Mouse (Mus musculus): ENCODE data around the gene Ldlr. TPM values are rescaled to one million over a fixed set of nuclear protein-coding genes. Genes with fewer than 3 reads are reported as not detected.
A peak's percentile ranks its signal among the peaks of the same experiment; 100 is the strongest.

The Ldlr gene
- polyA plus RNA-seq, 1 experiment from 2014 or later, result 33.2 TPM

- ATAC-seq (ENCODE audit: low FRiP score, low read depth), result no peak
These were observed 25.2 kb downstream of the Ldlr start for GRCm38 (mm10) chr9:21748491-21748890.

GRCm38 (mm10) chr9:21749382-21750118 is 26.3 kb downstream of the Ldlr start:
- H3K36me3 ChIP-seq, result peaks cover 59% of the 10 kb centered on the region
- ATAC-seq (ENCODE audit: low FRiP score, low read depth), result no peak
- H3K27ac ChIP-seq, result no peak overlapping the region
- H3K4me3 ChIP-seq, result no peak overlapping the region
- 89% methylated on average over 6 of the region's 6 CpGs for WGBS
- no peaks in the 10 kb centered on the region for H3K4me1 ChIP-seq
- H3K9me3 ChIP-seq, result no peaks in the 10 kb centered on the region; the same call in 1 of the 2 replicates
- H3K9ac ChIP-seq, result no peak overlapping the region
- H3K4me2 ChIP-seq (replicated peaks), result no peak overlapping the region
- H3K27me3 ChIP-seq (replicated peaks), result no peaks in the 10 kb centered on the region

More at GRCm38 (mm10) chr9:21748491-21748890, 25.2 kb downstream of the Ldlr start:
- WGBS, result 90% methylated on average over 10 of the region's 10 CpGs
- no peaks in the 10 kb centered on the region; the same call in 1 of the 2 replicates for H3K9me3 ChIP-seq
- no peak overlapping the region for H3K9ac ChIP-seq
- no peak overlapping the region for H3K27ac ChIP-seq
- H3K27me3 ChIP-seq (replicated peaks), result no peaks in the 10 kb centered on the region
- peaks cover 69% of the 10 kb centered on the region for H3K36me3 ChIP-seq
- H3K4me2 ChIP-seq (replicated peaks), result no peak overlapping the region
- no peak overlapping the region for H3K4me3 ChIP-seq
- no peaks in the 10 kb centered on the region for H3K4me1 ChIP-seq

- WGBS, result 89% methylated on average over 3 of the region's 3 CpGs
- H3K36me3 ChIP-seq, result peaks cover 51% of the 10 kb centered on the region
- no peaks in the 10 kb centered on the region; the same call in 1 of the 2 replicates for H3K9me3 ChIP-seq
- no peaks in the 10 kb centered on the region for H3K4me1 ChIP-seq
- no peak for ATAC-seq (ENCODE audit: low FRiP score, low read depth)
- no peak overlapping the region for H3K4me2 ChIP-seq (replicated peaks)
- H3K9ac ChIP-seq, result no peak overlapping the region
- H3K4me3 ChIP-seq, result no peak overlapping the region
- no peak overlapping the region for H3K27ac ChIP-seq
- H3K27me3 ChIP-seq (replicated peaks), result no peaks in the 10 kb centered on the region
These were observed 27.1 kb downstream of the Ldlr start for GRCm38 (mm10) chr9:21750370-21750769.

- Histone ChIP-seq H3K4me3 (no peak overlapping the region), H3K36me3 (peaks cover 47% of the 10 kb centered on the region), H3K4me1 (no peaks in the 10 kb centered on the region), H3K27me3 (replicated peaks) (no peaks in the 10 kb centered on the region), H3K9me3 (no peaks in the 10 kb centered on the region; the same call in 1 of the 2 replicates), H3K9ac (no peak overlapping the region), H3K27ac (no peak overlapping the region), H3K4me2 (replicated peaks) (no peak overlapping the region)
- ATAC-seq (ENCODE audit: low FRiP score, low read depth), result no peak
- 73% methylated on average over 6 of the region's 6 CpGs for WGBS
These were observed 28.1 kb downstream of the Ldlr start for GRCm38 (mm10) chr9:21751347-21751746.

GRCm38 (mm10) chr9:21752252-21752792 is 29.0 kb downstream of the Ldlr start:
- WGBS, result 68% methylated on average over 10 of the region's 10 CpGs

GRCm38 (mm10) chr9:21754003-21754402 is 30.7 kb downstream of the Ldlr start:
- no peaks in the 10 kb centered on the region; the same call in 1 of the 2 replicates for H3K9me3 ChIP-seq
- no peak overlapping the region for H3K4me2 ChIP-seq (replicated peaks)
- H3K4me3 ChIP-seq, result no peak overlapping the region
- WGBS, result 82% methylated on average over 2 of the region's 2 CpGs
- 0 out of 2 replicates have a peak, but pooled peaks cover 8% of the 10 kb centered on the region for H3K4me1 ChIP-seq
- H3K27me3 ChIP-seq (replicated peaks), result no peaks in the 10 kb centered on the region
- H3K9ac ChIP-seq, result no peak overlapping the region
- ATAC-seq (ENCODE audit: low FRiP score, low read depth), result no peak
- peaks cover 30% of the 10 kb centered on the region for H3K36me3 ChIP-seq
- H3K27ac ChIP-seq, result no peak overlapping the region

More at GRCm38 (mm10) chr9:21752252-21752792, 29.0 kb downstream of the Ldlr start:
- ATAC-seq (ENCODE audit: low FRiP score, low read depth), result no peak
- H3K4me1 ChIP-seq, result no peaks in the 10 kb centered on the region
- no peaks in the 10 kb centered on the region; the same call in 1 of the 2 replicates for H3K9me3 ChIP-seq
- H3K27me3 ChIP-seq (replicated peaks), result no peaks in the 10 kb centered on the region
- H3K4me2 ChIP-seq (replicated peaks), result no peak overlapping the region
- H3K4me3 ChIP-seq, result no peak overlapping the region
- peaks cover 42% of the 10 kb centered on the region for H3K36me3 ChIP-seq
- H3K27ac ChIP-seq, result no peak overlapping the region
- H3K9ac ChIP-seq, result no peak overlapping the region

GRCm38 (mm10) chr9:21754516-21755321 is 31.4 kb downstream of the Ldlr start:
- no peak overlapping the region for H3K4me2 ChIP-seq (replicated peaks)
- H3K27me3 ChIP-seq (replicated peaks), result no peaks in the 10 kb centered on the region
- no peak for ATAC-seq (ENCODE audit: low FRiP score, low read depth)
- no peaks in the 10 kb centered on the region; the same call in 1 of the 2 replicates for H3K9me3 ChIP-seq
- WGBS, result 82% methylated on average over 13 of the region's 13 CpGs
- no peak overlapping the region for H3K9ac ChIP-seq
- H3K27ac ChIP-seq, result no peak overlapping the region
- peaks cover 23% of the 10 kb centered on the region for H3K36me3 ChIP-seq
- no peak overlapping the region for H3K4me3 ChIP-seq
- H3K4me1 ChIP-seq, result peaks cover 14% of the 10 kb centered on the region; the same call in 1 of the 2 replicates

- Histone ChIP-seq H3K4me1 (peaks cover 14% of the 10 kb centered on the region; the same call in 1 of the 2 replicates), H3K27me3 (replicated peaks) (no peaks in the 10 kb centered on the region), H3K4me3 (peak overlapping the region; percentile 68), H3K9ac (no peak overlapping the region), H3K4me2 (replicated peaks) (peak overlapping the region; percentile 70), H3K27ac (no peak overlapping the region), H3K9me3 (no peaks in the 10 kb centered on the region), H3K36me3 (peaks cover 15% of the 10 kb centered on the region)
- WGBS, result 61% methylated on average over 14 of the region's 14 CpGs
- ATAC-seq (ENCODE audit: low FRiP score, low read depth), result no peak
These were observed 35.6 kb downstream of the Ldlr start for GRCm38 (mm10) chr9:21758576-21759529.

- H3K4me1 ChIP-seq, result peaks cover 14% of the 10 kb centered on the region; the same call in 1 of the 2 replicates
- H3K9ac ChIP-seq, result peak overlapping the region; percentile 64
- WGBS, result under 1% methylated on average over 20 of the region's 20 CpGs
- H3K27me3 ChIP-seq (replicated peaks), result no peaks in the 10 kb centered on the region
- ATAC-seq (ENCODE audit: low FRiP score, low read depth), result peak; percentile 48
- peaks cover 15% of the 10 kb centered on the region for H3K36me3 ChIP-seq
- peak overlapping the region; percentile 68 for H3K4me3 ChIP-seq
- no peaks in the 10 kb centered on the region for H3K9me3 ChIP-seq
- H3K27ac ChIP-seq, result no peak overlapping the region
- H3K4me2 ChIP-seq (replicated peaks), result peak overlapping the region; percentile 70
These were observed 36.4 kb downstream of the Ldlr start for GRCm38 (mm10) chr9:21759718-21760117.

- Histone ChIP-seq H3K27ac (no peak within 1 kb of the TSS), H3K4me1 (peaks cover 14% of the 10 kb centered on the region; the same call in 1 of the 2 replicates), H3K4me2 (replicated peaks) (peak within 1 kb of the TSS; percentile 70), H3K36me3 (peaks cover 15% of the 10 kb centered on the region; the same call in 1 of the 2 replicates), H3K9me3 (no peaks in the 10 kb centered on the region), H3K9ac (peak within 1 kb of the TSS; percentile 64), H3K4me3 (peak within 1 kb of the TSS; percentile 68), H3K27me3 (replicated peaks) (no peaks in the 10 kb centered on the region)
- ATAC-seq (ENCODE audit: low FRiP score, low read depth), result peak; percentile 97
- WGBS, result under 1% methylated on average over 48 of the region's 54 CpGs
These were observed 37.1 kb downstream of the Ldlr start, which contains the start of gene Spc24 for GRCm38 (mm10) chr9:21760155-21761088. Gene Spc24 (minus strand): TSS chr9:21760303.
